Mouse (Mus musculus): ENCODE measurements at regions not wholly inside any gene's neighbourhood (a gene's known extent, or its start where the extent isn't known, plus 50 kb on each side); places are given as distances from the start of the nearest gene placed in this dataset.

- in situ Hi-C loops (cut with MboI; ENCODE audit: low sequenced_read_pairs) = loop anchor here (25.0 kb wide), 1 partner anchor 677 kb away; no protein-coding TSS in a partner anchor
These were observed 425.9 kb downstream of the Fut8 start for GRCm38 (mm10) chr12:77663665-77664374.

- in situ Hi-C loops (cut with MboI; ENCODE audit: low sequenced_read_pairs) = loop anchor here (25.0 kb wide), 1 partner anchor 679 kb away; no protein-coding TSS in a partner anchor
These were observed 428.5 kb downstream of the Fut8 start for GRCm38 (mm10) chr12:77666411-77666810.

DNA sequence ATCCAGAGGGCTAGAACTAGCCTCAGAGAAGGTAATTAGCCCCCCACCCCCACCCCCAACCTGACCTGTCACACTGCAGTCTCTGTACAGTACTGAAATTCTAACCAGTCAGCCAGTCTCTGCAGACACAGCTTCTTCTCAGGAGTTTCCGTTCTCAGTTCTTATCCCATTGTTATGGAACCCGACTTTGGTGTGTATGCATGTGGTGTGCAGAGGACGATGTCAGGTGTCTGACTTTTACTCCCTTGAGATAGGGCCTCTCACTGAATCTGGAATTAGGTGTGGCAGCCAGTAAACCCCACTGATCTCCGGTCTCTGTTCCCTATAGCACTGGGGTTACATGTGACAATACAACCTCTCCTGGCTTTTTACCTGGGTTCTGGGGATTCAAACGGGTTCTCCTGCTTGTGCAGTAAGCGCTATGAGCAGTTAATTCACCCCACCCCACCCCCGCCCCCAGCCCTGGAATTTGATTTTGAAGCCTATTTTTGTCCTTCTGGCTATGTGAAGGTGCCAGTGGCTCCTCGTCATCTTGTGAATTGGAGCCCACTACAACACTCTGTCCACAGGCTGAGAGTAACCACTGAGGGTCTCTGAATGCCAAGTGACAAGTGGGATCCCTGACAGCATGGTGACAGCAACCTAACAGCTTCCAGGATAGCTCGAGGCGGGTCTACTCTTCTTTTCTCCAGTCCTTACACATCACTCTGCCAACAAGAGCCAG lies 429.4 kb downstream of the Fut8 start:
- in situ Hi-C loops (cut with MboI; ENCODE audit: low sequenced_read_pairs) = loop anchor here (25.0 kb wide), 1 partner anchor 680 kb away; no protein-coding TSS in a partner anchor

DNA sequence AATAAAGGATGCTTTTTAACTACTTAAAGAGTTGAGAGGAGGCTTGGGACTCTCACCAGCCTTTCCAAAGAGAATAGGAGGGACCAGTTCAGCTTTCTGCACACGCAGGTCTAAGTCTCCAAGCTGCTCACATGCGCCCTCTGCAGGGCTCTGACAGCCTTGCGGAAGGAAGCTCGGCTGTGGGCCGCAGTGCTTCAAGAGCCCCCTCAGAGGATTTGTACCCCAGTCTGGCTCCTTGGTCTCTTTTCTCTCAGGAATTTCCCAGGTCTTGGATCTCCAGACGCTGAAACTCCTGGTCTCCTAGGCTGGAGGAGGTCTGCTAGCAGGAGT lies 429.9 kb downstream of the Fut8 start:
- in situ Hi-C loops (cut with MboI; ENCODE audit: low sequenced_read_pairs) = loop anchor here (25.0 kb wide), 1 partner anchor 681 kb away; no protein-coding TSS in a partner anchor

- in situ Hi-C loops (cut with MboI; ENCODE audit: low sequenced_read_pairs) = loop anchor here (10.0 to 25.0 kb wide), 2 partner anchors 426 to 683 kb away; no protein-coding TSS in a partner anchor
These were observed 432.6 kb downstream of the Fut8 start for GRCm38 (mm10) chr12:77670531-77670930.

GRCm38 (mm10) chr12:77674352-77674751 lies 436.4 kb downstream of the Fut8 start:
- in situ Hi-C loops (cut with MboI; ENCODE audit: low sequenced_read_pairs) = loop anchor here (10.0 to 25.0 kb wide), 2 partner anchors 430 to 687 kb away; no protein-coding TSS in a partner anchor

GRCm38 (mm10) chr12:77674755-77675154 lies 436.8 kb downstream of the Fut8 start:
- in situ Hi-C loops (cut with MboI; ENCODE audit: low sequenced_read_pairs) = loop anchor here (10.0 to 25.0 kb wide), 2 partner anchors 430 to 687 kb away; no protein-coding TSS in a partner anchor

GRCm38 (mm10) chr12:77678040-77678439 lies 440.1 kb downstream of the Fut8 start:
- in situ Hi-C loops (cut with MboI; ENCODE audit: low sequenced_read_pairs) = loop anchor here (10.0 kb wide), 1 partner anchor 433 kb away; no protein-coding TSS in a partner anchor

- in situ Hi-C loops (cut with MboI; ENCODE audit: low sequenced_read_pairs) = no loop called here
These were observed 456.2 kb downstream of the Fut8 start for GRCm38 (mm10) chr12:77694101-77694500.

- in situ Hi-C loops (cut with MboI; ENCODE audit: low sequenced_read_pairs) = no loop called here
These were observed 458.2 kb downstream of the Fut8 start for GRCm38 (mm10) chr12:77696039-77696631.

DNA sequence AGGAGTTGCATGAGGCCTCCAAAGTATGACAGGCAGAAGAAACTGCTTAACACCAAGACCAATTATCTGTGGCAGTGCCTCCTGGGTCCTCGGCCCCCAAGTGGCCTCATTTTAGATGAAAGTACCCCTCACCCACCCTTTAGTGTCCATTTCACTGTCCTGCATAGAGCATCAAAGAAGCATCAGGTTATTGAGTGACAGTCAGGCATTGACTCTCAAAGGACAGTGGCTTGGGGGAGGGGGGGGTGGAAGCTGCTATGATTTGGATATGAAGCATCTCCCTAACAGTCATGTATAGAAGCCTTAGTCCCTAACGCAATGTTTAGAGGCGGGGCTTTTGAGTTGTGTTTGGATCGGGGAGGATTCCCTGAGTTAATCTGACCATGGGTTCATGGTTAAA lies 458.7 kb downstream of the Fut8 start:
- in situ Hi-C loops (cut with MboI; ENCODE audit: low sequenced_read_pairs) = no loop called here

DNA sequence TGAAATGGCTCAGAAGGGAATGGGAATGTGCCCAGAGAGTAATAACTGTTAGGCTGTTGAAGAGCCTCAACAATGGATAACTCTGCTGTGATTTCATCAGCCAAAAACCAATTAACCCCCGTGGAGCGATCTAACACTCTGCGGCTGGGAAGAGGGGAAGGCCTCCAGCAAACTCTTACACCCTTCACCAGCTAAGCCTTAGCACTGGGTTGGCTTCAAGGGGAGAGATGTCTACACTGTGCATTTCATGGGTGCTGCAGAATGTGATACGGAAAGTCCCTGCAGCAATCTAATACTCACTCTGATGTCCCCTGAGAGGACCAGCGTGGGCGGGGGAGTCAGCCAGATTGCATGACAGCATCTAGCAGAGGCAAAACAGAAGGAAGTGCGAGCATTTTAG lies 460.2 kb downstream of the Fut8 start:
- in situ Hi-C loops (cut with MboI; ENCODE audit: low sequenced_read_pairs) = no loop called here

GRCm38 (mm10) chr12:77699896-77700605 lies 462.1 kb downstream of the Fut8 start:
- in situ Hi-C loops (cut with MboI; ENCODE audit: low sequenced_read_pairs) = no loop called here

DNA sequence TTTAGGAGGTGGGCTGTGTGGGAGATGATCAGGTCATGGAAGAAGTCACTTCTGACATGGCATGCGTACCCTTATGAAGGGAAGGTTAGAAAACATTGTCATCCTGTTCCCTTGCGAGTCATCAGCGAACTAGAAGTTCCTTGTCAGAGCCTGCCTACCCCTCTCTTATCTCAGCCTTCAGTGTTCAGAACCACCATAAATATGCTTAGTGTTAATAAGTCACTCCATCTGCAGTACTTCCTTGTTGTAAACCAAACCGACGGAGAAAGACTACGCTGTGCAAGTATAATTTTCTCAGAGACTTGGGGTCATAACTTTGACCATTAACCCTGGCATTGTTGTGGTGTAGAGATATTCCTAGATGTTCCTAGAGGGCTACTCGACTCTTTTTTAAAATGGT lies 477.6 kb downstream of the Fut8 start:
- in situ Hi-C loops (cut with MboI; ENCODE audit: low sequenced_read_pairs) = no loop called here

DNA sequence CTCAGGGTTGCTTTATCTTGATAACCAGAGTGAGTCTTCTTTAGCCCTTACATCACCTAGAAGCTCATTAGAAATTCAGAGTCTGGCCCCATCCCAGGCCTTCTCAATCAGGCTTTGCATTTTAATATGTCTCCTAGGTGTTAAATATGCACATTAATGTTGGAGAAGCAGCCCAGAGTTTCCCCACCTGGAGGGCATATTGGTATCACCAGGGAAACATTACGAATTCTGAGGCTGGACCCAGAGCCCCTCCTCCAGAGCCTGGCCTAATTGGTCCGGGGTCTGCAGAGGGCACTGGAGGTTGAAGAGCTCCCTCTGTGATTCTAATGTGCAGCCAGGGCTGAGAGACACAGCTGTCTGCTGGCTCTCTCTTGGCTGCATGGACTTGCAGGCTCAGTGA lies 478.1 kb downstream of the Fut8 start:
- in situ Hi-C loops (cut with MboI; ENCODE audit: low sequenced_read_pairs) = no loop called here

DNA sequence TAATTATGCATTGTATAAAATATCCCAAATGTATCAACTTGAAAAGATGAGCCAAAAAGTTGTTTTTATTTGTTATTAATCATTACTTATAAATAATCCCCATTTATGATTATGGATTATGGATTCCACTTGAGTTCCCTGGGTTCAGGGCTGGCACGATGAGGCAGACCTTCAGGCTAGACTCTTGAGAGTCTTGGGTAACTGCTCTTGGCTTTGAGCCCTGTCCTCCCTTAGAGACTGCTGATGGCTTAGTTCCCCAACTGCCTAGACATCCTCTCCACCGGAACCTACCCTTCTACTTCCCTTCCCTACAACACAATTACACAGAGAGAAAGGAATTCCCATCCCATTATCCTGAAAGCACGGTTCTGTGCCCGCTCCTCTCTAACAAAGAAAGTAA lies 466.3 kb upstream of the Gm6657 start:
- in situ Hi-C loops (cut with MboI; ENCODE audit: low sequenced_read_pairs) = no loop called here

- in situ Hi-C loops (cut with MboI; ENCODE audit: low sequenced_read_pairs) = no loop called here
These were observed 454.8 kb upstream of the Gm6657 start for GRCm38 (mm10) chr12:77739047-77739760.

DNA sequence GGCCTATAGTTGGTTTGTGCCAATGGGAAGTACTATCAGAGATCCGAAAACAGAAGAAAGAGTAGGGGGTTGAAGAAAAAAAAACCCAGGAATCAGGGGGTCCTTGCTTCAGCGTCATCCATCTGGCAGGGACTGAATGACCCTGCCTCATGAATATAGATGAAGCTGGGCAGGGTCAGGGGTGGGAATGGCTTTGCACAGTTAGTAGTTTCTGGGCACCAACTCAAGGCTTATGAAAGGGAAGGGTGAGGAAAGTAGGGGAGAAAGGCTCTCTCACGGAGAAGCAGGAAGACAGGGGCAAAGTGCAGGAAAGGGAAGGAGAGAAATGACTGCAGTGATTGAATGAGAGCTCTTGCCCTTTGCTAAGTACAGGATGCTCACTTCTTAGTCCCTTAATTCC lies 451.3 kb upstream of the Gm6657 start:
- in situ Hi-C loops (cut with MboI; ENCODE audit: low sequenced_read_pairs) = no loop called here

- in situ Hi-C loops (cut with MboI; ENCODE audit: low sequenced_read_pairs) = no loop called here
These were observed 444.5 kb upstream of the Gm6657 start for GRCm38 (mm10) chr12:77749438-77750007.

DNA sequence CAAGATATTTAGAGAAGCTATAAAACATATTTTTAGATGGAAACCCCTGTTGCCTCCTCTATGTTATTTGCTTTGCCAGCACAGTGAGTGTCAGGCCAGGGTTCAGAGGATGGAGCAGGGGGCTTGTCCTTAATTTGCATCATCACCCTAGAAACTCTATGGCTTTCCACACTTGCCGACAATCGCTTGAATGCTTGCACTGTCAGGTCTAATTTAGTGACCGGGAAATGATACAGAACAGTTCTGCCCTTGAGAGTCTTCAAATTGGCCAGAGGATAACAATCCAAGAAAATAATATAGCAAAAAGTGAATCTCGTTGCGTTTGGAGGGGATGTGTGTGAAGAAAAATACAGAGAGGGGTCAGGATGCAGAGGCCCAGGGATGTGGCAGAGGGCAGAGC lies 441.9 kb upstream of the Gm6657 start:
- in situ Hi-C loops (cut with MboI; ENCODE audit: low sequenced_read_pairs) = no loop called here

All from CH12F3 (cell line).